Mouse (Mus musculus) small intestine, adult 2 months (tissue): ENCODE measurements around the gene Wdr95.

Source experiments
- CTCF ChIP-seq: fragments of 200-500 bp; IDR thresholded peaks from 2 replicates; pipeline ENCODE4 v1.5.1; 2012; ENCODE audit warnings: low read depth, mild to moderate bottlenecking, control low read depth, inconsistent platforms, low read length, moderate library complexity, mixed read lengths; ENCODE audit not compliant: insufficient replicate concordance, insufficient read length; ENCODE audit errors: extremely low read depth
- POLR2A ChIP-seq: fragments of 200-500 bp; IDR thresholded peaks from 2 replicates; pipeline ENCODE4 v1.6.1; 2012; ENCODE audit warnings: low read depth, mild to moderate bottlenecking, control low read depth, inconsistent platforms, low read length, moderate library complexity

DNA sequence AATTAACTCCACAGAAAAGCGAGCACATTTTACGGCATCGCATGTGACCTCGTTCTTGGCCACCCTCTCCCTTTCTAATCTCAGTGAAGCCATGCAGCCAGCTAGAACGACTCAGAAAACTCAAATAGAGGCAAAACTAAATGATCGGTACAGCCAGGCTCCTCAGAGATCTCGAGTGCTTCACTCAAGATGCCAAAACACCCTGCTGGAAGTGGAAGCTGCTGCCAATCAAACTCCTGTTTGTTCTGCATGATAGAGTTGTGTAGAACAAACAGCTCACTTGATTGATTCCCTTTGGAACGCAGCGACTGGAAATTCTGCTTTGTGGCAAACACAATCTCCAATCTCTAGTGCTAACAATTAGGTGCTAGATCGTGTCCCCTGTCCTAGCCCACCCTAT lies 48.5 kb downstream of the Wdr95 start:
- TF ChIP-seq CTCF (no peak), POLR2A (no peak)
